Mouse (Mus musculus): ENCODE measurements around the gene Smad1. TPM values are rescaled to one million over a fixed set of nuclear protein-coding genes. Genes with fewer than 3 reads are reported as not detected.

Gene Smad1
- polyA plus RNA-seq, 1 experiment from 2014 or later: 65.6 TPM

DNA sequence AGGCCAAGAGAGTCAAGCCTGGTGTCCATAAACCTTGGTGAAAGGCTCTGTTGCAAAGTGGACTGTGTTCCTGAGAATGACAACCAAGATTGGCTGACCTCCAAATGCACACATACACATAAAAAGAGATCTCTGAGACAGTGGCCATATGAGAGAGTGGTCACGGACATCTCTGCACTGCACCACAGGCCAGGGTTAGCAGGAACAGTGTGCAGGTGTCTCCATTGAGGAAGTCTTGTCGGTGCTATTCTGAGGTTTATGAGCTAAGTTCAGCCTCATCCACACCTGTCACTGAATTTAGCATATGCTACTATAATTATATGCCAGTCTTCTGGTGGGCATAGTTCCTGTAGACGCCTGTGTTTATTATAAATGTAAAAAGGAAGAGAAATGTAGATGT lies 33.6 kb downstream of the Smad1 start:
- Histone ChIP-seq H3K9me3 (ENCODE audit: control insufficient read depth, low read length) (no peaks in the 10 kb centered on the region), H3K36me3 (ENCODE audit: control insufficient read depth, insufficient read depth) (no peaks in the 10 kb centered on the region), H3K27ac (ENCODE audit: low read length) (no peak overlapping the region), H3K4me2 (ENCODE audit: low read length) (no peak overlapping the region), H3K9ac (replicated peaks; ENCODE audit: low read depth, low read length) (no peak overlapping the region), H3K27me3 (replicated peaks; ENCODE audit: control insufficient read depth, insufficient read depth, low read length) (no peaks in the 10 kb centered on the region), H3K4me1 (replicated peaks; ENCODE audit: control insufficient read depth, insufficient read depth, low read length) (peaks cover 14% of the 10 kb centered on the region), H3K4me3 (replicated peaks; ENCODE audit: low read length) (no peak overlapping the region)
- 0 out of 2 replicates have a peak, but pooled peaks have one; percentile 9 for ATAC-seq
- 75% methylated on average over 3 of the region's 3 CpGs for WGBS

DNA sequence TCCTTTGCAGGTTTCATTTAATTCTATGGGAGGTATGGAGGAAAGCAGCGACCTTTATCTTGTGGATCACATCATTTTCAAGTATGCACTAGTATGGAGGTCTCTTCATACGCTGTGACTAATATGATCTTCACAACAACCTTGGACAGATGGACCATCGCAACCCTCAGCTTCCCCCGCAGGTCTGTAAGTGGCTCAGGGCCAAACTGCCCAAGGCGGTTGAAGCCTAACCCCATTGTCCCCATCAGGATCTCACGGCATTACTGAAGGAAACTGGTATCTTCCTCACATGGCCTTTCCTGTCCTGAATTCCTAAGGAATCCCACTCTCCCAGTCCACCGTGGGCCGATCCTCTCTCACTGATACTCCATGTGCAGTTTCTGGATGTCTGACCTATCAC lies 34.5 kb downstream of the Smad1 start:
- H3K36me3 ChIP-seq (ENCODE audit: control insufficient read depth, insufficient read depth): no peaks in the 10 kb centered on the region
- ATAC-seq: no peak
- no peak overlapping the region for H3K4me3 ChIP-seq (replicated peaks; ENCODE audit: low read length)
- no peaks in the 10 kb centered on the region for H3K27me3 ChIP-seq (replicated peaks; ENCODE audit: control insufficient read depth, insufficient read depth, low read length)
- H3K4me2 ChIP-seq (ENCODE audit: low read length): no peak overlapping the region
- H3K9ac ChIP-seq (replicated peaks; ENCODE audit: low read depth, low read length): no peak overlapping the region
- H3K9me3 ChIP-seq (ENCODE audit: control insufficient read depth, low read length): no peaks in the 10 kb centered on the region
- H3K27ac ChIP-seq (ENCODE audit: low read length): no peak overlapping the region
- WGBS: 84% methylated on average over 8 of the region's 8 CpGs
- H3K4me1 ChIP-seq (replicated peaks; ENCODE audit: control insufficient read depth, insufficient read depth, low read length): peaks cover 16% of the 10 kb centered on the region

DNA sequence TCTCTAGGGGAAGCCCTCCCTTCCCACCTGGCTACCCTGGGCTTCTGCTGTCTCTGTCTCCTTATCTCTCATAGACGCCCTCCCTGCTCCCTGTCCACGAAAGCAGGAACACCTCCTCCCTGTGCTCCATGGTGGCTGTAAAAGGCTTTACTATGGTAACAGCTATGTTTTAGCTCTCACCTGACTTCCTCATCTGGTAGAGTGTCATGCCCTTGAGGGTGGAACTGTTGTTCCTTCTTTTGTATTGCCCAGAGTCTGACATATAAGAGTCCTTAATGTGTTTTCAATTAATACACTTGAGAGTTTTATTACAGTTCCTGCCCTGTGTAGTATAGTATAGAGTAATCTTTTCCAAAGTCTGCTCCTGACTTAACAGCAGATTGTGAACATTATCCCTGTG lies 36.9 kb downstream of the Smad1 start:
- H3K4me2 ChIP-seq (ENCODE audit: low read length): no peak overlapping the region
- no peak overlapping the region for H3K4me3 ChIP-seq (replicated peaks; ENCODE audit: low read length)
- H3K4me1 ChIP-seq (replicated peaks; ENCODE audit: control insufficient read depth, insufficient read depth, low read length): peaks cover 16% of the 10 kb centered on the region
- no peak for ATAC-seq
- H3K27ac ChIP-seq (ENCODE audit: low read length): no peak overlapping the region
- no peak overlapping the region for H3K9ac ChIP-seq (replicated peaks; ENCODE audit: low read depth, low read length)
- 86% methylated on average over 2 of the region's 2 CpGs for WGBS
- no peaks in the 10 kb centered on the region for H3K27me3 ChIP-seq (replicated peaks; ENCODE audit: control insufficient read depth, insufficient read depth, low read length)
- no peaks in the 10 kb centered on the region for H3K36me3 ChIP-seq (ENCODE audit: control insufficient read depth, insufficient read depth)
- H3K9me3 ChIP-seq (ENCODE audit: control insufficient read depth, low read length): no peaks in the 10 kb centered on the region

DNA sequence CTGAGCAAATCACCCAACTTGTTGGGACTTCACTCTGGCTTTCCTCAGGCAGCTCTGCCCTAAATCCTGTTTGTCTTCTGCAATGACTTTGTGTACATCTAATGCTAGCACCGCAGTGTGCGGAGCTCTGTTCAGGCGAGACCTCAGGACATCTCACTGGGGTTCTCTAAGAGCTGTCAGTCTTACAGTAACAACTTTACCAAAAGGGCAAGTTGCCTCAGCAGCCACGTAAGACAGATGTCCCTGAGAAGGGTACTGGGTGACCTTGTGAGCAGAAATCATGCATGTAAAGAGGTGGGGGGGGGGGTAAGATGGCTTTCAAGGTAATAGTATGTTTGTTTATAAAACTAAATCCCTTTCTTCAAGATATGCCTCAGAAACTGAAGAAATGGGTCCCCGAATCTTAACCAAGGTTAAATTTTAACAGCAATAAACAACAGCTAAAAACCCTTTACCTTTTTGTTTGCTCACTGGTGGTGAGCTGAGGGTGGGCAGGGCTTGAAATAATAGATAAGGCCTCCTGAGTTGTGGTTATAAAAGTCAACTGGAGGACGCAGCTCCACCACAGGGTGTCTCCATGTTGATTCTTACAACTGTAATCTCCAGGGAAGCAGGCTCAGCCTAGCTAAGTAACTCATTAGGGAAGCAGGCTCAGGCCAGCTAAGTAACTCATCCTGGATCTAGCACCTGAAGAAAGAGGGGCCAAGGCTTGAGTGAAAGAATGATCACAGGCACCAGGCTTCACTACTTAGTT lies 38.4 kb downstream of the Smad1 start:
- Histone ChIP-seq H3K27me3 (replicated peaks; ENCODE audit: control insufficient read depth, insufficient read depth, low read length) (0 out of 2 replicates have a peak, but pooled peaks cover 3% of the 10 kb centered on the region), H3K4me2 (ENCODE audit: low read length) (no peak overlapping the region), H3K9ac (replicated peaks; ENCODE audit: low read depth, low read length) (no peak overlapping the region), H3K9me3 (ENCODE audit: control insufficient read depth, low read length) (no peaks in the 10 kb centered on the region), H3K4me1 (replicated peaks; ENCODE audit: control insufficient read depth, insufficient read depth, low read length) (peaks cover 17% of the 10 kb centered on the region), H3K36me3 (ENCODE audit: control insufficient read depth, insufficient read depth) (no peaks in the 10 kb centered on the region), H3K4me3 (replicated peaks; ENCODE audit: low read length) (no peak overlapping the region), H3K27ac (ENCODE audit: low read length) (no peak overlapping the region)
- no peak for ATAC-seq
- 75% methylated on average over 6 of the region's 6 CpGs for WGBS

DNA sequence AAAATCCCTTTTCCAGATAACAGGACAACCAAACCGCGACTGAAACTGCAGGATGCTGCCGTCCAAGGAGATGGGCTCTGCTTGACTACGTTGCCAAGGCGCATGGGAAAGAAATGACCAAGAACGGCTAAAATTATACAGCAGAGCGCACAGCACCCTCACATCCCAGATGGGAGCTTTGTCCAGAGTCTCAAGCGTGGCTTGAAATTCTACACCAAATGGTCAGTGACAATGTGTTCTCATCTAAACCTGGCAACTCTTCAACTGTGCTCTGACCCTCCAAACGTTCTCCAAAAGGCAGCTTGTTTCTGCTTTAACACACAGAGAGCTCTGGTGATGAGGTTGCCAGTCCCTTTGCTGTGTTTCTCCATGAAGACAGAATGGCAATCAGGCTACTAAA lies 39.0 kb downstream of the Smad1 start:
- 44% methylated on average over 9 of the region's 9 CpGs for WGBS
- Histone ChIP-seq H3K27me3 (replicated peaks; ENCODE audit: control insufficient read depth, insufficient read depth, low read length) (0 out of 2 replicates have a peak, but pooled peaks cover 3% of the 10 kb centered on the region), H3K9me3 (ENCODE audit: control insufficient read depth, low read length) (no peaks in the 10 kb centered on the region), H3K9ac (replicated peaks; ENCODE audit: low read depth, low read length) (no peak overlapping the region), H3K36me3 (ENCODE audit: control insufficient read depth, insufficient read depth) (no peaks in the 10 kb centered on the region), H3K4me1 (replicated peaks; ENCODE audit: control insufficient read depth, insufficient read depth, low read length) (peaks cover 21% of the 10 kb centered on the region), H3K4me2 (ENCODE audit: low read length) (no peak overlapping the region), H3K4me3 (replicated peaks; ENCODE audit: low read length) (no peak overlapping the region), H3K27ac (ENCODE audit: low read length) (no peak overlapping the region)
- no peak for ATAC-seq

DNA sequence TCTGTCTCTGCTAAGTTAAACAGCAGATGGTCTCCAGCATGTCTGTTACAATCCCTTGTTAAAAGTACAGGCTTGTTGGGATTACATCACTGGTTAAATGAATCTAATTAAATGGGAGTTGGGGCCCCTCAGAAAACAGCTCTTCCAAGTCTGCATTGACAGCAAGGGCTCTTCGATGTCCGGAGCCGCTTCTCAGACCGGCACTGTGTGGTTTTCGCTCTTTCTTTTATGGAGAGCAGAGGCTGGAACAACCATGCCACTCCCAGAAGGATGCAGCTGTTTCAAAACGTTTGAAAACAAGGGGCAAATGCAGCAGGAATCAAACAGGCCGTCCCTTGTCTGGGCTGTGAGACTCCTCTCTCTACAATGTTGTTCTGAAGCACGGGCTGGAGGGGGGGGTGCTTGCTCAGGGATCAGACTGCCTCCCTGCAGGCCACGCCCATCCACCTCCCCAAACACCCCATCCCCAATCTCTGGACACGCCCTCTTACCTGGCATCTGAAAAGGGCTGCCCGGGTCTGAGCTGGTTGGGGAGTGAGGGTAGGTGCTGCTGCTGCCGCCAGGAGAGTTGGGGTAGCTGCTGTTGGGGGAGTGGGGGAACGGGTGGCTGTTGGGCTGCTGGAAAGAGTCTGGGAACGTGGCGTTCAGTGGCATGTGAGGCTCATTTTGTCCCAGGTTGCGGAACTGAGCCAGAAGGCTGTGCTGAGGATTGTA lies 43.4 kb downstream of the Smad1 start:
- Histone ChIP-seq H3K9ac (replicated peaks; ENCODE audit: low read depth, low read length) (0 out of 2 replicates have a peak overlapping the region, but pooled peaks have one; percentile 34), H3K27ac (ENCODE audit: low read length) (0 out of 2 replicates have a peak overlapping the region, but pooled peaks have one; percentile 15), H3K27me3 (replicated peaks; ENCODE audit: control insufficient read depth, insufficient read depth, low read length) (0 out of 2 replicates have a peak, but pooled peaks cover 3% of the 10 kb centered on the region), H3K36me3 (ENCODE audit: control insufficient read depth, insufficient read depth) (no peaks in the 10 kb centered on the region), H3K4me3 (replicated peaks; ENCODE audit: low read length) (no peak overlapping the region), H3K9me3 (ENCODE audit: control insufficient read depth, low read length) (no peaks in the 10 kb centered on the region), H3K4me1 (replicated peaks; ENCODE audit: control insufficient read depth, insufficient read depth, low read length) (peaks cover 33% of the 10 kb centered on the region), H3K4me2 (ENCODE audit: low read length) (peak overlapping the region; percentile 36)
- 14% methylated on average over 16 of the region's 16 CpGs for WGBS
- ATAC-seq: peak; percentile 82

DNA sequence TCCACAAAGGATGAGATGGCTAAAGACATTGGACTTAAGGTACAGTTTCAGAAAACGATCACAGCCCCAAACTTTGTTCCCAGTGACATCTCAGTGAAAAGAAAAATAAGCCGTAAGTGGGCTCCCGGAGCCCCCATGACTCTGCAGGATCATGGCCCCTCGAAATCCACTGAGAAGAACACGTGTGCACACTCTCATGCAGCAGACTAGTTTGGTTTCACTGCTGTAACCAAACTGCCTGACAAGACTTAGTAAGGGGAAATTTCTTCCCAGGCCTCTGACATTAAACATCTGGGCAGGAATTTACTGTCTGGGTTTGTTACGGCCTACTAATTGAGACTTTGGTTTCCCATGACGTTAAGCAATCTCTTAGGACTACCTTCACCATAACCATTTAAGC lies 45.3 kb downstream of the Smad1 start:
- Histone ChIP-seq H3K36me3 (ENCODE audit: control insufficient read depth, insufficient read depth) (no peaks in the 10 kb centered on the region), H3K27ac (ENCODE audit: low read length) (no peak overlapping the region), H3K27me3 (replicated peaks; ENCODE audit: control insufficient read depth, insufficient read depth, low read length) (0 out of 2 replicates have a peak, but pooled peaks cover 3% of the 10 kb centered on the region), H3K4me3 (replicated peaks; ENCODE audit: low read length) (no peak overlapping the region), H3K9ac (replicated peaks; ENCODE audit: low read depth, low read length) (no peak overlapping the region), H3K4me1 (replicated peaks; ENCODE audit: control insufficient read depth, insufficient read depth, low read length) (peaks cover 45% of the 10 kb centered on the region), H3K9me3 (ENCODE audit: control insufficient read depth, low read length) (no peaks in the 10 kb centered on the region), H3K4me2 (ENCODE audit: low read length) (no peak overlapping the region)
- 92% methylated on average over 7 of the region's 7 CpGs for WGBS
- ATAC-seq: no peak

DNA sequence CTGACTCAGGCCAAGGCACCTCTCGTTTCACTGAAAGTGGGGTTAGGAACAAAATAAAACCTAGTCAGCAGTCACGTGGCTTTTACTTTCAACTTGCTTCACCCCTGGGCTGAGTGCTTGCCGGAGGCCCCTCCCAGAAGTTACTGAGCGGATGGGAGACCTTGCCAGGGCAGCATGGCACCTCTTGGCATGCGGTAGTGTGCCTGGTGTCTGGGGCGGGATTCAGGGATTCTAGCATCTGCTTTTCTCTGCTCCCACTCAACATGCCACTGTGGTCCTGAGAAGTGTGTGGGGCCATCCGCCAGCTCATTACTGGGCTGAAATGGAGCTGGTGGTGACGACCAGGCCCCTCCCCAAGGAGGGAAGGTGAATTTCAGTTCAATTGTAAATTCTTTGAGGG lies 47.4 kb downstream of the Smad1 start:
- Histone ChIP-seq H3K27me3 (replicated peaks; ENCODE audit: control insufficient read depth, insufficient read depth, low read length) (0 out of 2 replicates have a peak, but pooled peaks cover 2% of the 10 kb centered on the region), H3K9ac (replicated peaks; ENCODE audit: low read depth, low read length) (no peak overlapping the region), H3K4me1 (replicated peaks; ENCODE audit: control insufficient read depth, insufficient read depth, low read length) (peaks cover 45% of the 10 kb centered on the region), H3K36me3 (ENCODE audit: control insufficient read depth, insufficient read depth) (no peaks in the 10 kb centered on the region), H3K4me2 (ENCODE audit: low read length) (no peak overlapping the region), H3K4me3 (replicated peaks; ENCODE audit: low read length) (no peak overlapping the region), H3K9me3 (ENCODE audit: control insufficient read depth, low read length) (no peaks in the 10 kb centered on the region), H3K27ac (ENCODE audit: low read length) (no peak overlapping the region)
- WGBS: 43% methylated on average over 8 of the region's 8 CpGs
- ATAC-seq: peak; percentile 21; the same call in 1 of the 2 replicates

DNA sequence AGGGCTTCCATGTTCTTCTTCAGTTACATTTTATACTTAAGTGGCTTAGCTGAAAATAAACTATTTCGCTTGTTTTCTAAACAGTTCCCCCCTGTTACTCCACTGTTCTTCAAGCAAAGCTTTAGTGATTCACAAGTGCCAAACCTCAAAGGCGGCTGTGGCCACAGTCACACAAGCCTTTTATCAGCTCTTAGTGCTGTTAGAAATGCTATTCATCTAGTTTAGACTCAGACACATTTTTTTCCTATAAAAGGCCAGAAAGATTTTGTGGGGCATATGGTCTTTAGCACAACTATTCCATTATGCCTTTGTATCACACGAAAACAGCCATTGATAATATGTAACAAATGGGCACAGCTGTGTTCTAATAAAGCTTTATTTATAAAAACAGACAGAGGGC lies 48.5 kb downstream of the Smad1 start:
- no peaks in the 10 kb centered on the region for H3K36me3 ChIP-seq (ENCODE audit: control insufficient read depth, insufficient read depth)
- H3K4me1 ChIP-seq (replicated peaks; ENCODE audit: control insufficient read depth, insufficient read depth, low read length): peaks cover 35% of the 10 kb centered on the region
- no peaks in the 10 kb centered on the region for H3K9me3 ChIP-seq (ENCODE audit: control insufficient read depth, low read length)
- WGBS: 23% methylated on average over 3 of the region's 3 CpGs
- no peak overlapping the region for H3K9ac ChIP-seq (replicated peaks; ENCODE audit: low read depth, low read length)
- no peak overlapping the region for H3K4me3 ChIP-seq (replicated peaks; ENCODE audit: low read length)
- no peaks in the 10 kb centered on the region for H3K27me3 ChIP-seq (replicated peaks; ENCODE audit: control insufficient read depth, insufficient read depth, low read length)
- peak overlapping the region; percentile 56; the same call in 1 of the 2 replicates for H3K27ac ChIP-seq (ENCODE audit: low read length)
- no peak for ATAC-seq
- H3K4me2 ChIP-seq (ENCODE audit: low read length): no peak overlapping the region

All from forebrain, embryonic 16.5 days (tissue).